Mouse (Mus musculus): ENCODE measurements around the gene Il17f.

GRCm38 (mm10) chr1:20788419-20788818 is 2.0 kb downstream of the Il17f start:
- TF ChIP-seq GATA1 (IDR thresholded peaks at IDR 0.05; ENCODE audit: low read length) (no peak), TAL1 (IDR thresholded peaks at IDR 0.05; ENCODE audit: low read length) (no peak)
